Mouse (Mus musculus) embryonic fibroblast, embryonic 13.5 days (primary cell): ENCODE data around the gene Pfkp.

Source experiments
- CTCF ChIP-seq: IDR thresholded peaks from 2 replicates; pipeline ENCODE4 v1.5.1; 2011; ENCODE audit warnings: mild to moderate bottlenecking, control low read depth, low read length, moderate library complexity, borderline replicate concordance; ENCODE audit not compliant: insufficient read depth
- POLR2A ChIP-seq: IDR thresholded peaks from 2 replicates; pipeline ENCODE4 v1.6.1; 2011; ENCODE audit warnings: low read depth, mild to moderate bottlenecking, control low read depth, low read length, moderate library complexity

GRCm38 (mm10) chr13:6628261-6628660 lies 20.3 kb downstream of the Pfkp start:
- TF ChIP-seq CTCF (no peak), POLR2A (no peak)
